Mouse (Mus musculus) brown adipose tissue, adult 24 weeks (tissue): ENCODE data around the gene Nacc1. TPM values are rescaled to one million over a fixed set of nuclear protein-coding genes. Genes with fewer than 3 reads are reported as not detected.

Experiments used
- H3K27ac ChIP-seq: fragments of 200-500 bp; replicated peaks from 2 replicates; pipeline ENCODE4 v1.5.1; 2012; ENCODE audit warnings: low read depth, mild to moderate bottlenecking, low read length
- H3K4me1 ChIP-seq: fragments of 200-500 bp; 2 replicates; pipeline ENCODE4 v1.6.1; 2012; ENCODE audit warnings: low read length, mixed read lengths; ENCODE audit not compliant: control insufficient read depth, insufficient read depth, insufficient read length
- H3K4me3 ChIP-seq: fragments of 200-500 bp; 2 replicates; pipeline ENCODE4 v1.5.1; 2012; ENCODE audit warnings: low read depth, mild to moderate bottlenecking, low read length, moderate library complexity; ENCODE audit not compliant: insufficient read depth
- polyA plus RNA-seq: library from polyadenylated mRNA; stranded (reverse); fragments of >200 nt; gene quantifications from 2 replicates; pipeline ENCODE4 v1.2.4, GENCODE M21; 2012; ENCODE audit not compliant: missing spikeins, insufficient read depth, insufficient read length

The Nacc1 gene
- polyA plus RNA-seq, 1 experiment = 22.9 TPM

- H3K27ac ChIP-seq = peak within 1 kb of the TSS; percentile 56
- H3K4me3 ChIP-seq = no peak within 1 kb of the TSS
- peaks cover 36% of the 10 kb centered on the region for H3K4me1 ChIP-seq
These were observed 35.3 kb upstream of the Nacc1 start, which contains the start of gene G430095P16Rik for GRCm38 (mm10) chr8:84722850-84723570. G430095P16Rik (plus strand) TSS chr8:84723007.

DNA sequence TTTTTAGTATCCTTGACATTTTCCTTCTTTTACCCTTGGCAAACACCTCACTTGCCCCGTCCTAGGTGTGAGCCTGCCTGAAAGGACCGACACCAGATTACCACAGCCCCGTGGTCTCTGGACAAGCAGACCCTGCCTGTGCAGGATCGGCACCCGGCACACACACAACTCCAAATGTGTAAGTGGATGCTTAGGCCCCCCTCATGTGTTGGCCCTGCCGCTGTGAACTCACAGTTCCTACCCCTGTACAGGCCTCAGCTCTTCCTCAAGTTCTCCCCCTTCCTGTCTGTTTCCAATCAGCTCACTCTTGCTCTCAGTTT is 34.8 kb upstream of the Nacc1 start:
- Histone ChIP-seq H3K4me3 (no peak overlapping the region), H3K27ac (peak overlapping the region; percentile 55), H3K4me1 (peaks cover 36% of the 10 kb centered on the region)

DNA sequence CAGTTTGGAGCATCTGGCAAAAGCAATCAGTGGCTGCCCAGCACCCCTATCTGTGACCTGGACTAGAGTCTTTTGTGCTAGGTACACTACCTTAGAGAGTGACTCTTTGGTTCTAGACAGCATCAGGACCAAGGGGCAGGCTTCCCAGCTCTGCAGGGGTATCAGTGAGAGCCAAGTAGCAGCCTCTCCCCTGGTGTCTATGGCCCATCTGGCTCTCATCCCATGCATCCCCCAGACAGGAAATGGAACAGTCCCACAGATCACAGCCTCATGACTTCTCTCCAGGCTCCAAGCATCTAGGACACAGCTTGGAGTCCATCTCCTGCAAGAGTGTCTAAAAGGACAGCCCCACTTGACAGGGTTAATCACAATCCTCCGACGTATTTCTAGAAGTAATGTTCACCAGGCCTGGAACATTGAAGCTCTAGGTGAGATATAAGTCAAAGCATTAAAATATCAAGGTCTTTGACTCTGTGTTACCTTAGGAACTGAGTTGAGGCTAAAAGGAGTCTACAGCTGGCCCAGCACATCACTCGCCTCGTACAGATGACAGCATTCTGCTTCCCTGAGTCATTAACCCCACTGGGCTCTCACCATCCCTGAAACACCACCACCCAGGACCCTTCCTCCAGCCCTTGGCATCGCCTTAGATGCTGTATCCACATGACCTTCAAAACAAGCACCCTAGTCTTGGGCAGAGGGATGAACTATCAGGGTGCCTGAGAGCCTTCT is 31.5 kb upstream of the Nacc1 start:
- Histone ChIP-seq H3K27ac (no peak overlapping the region), H3K4me1 (peaks cover 19% of the 10 kb centered on the region), H3K4me3 (no peak overlapping the region)

DNA sequence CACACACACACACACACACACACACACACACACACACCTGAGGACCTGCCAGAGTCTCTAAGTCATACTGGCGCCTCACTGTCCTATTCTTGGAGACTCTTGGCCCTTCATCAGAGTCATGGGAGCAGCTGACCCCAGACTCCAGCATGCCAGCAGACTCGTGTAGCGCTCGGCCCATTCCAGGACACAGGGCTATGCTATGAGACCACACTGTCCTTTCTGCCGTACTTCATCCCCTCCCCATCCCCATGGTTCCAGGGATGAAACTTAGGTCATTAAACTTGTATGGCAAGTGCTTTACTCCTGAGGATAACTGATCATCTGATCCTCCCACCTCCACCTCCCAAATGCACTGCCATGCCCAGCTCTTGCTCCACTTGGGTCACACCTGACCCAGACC is 30.8 kb upstream of the Nacc1 start:
- no peak overlapping the region for H3K4me3 ChIP-seq
- H3K4me1 ChIP-seq = peaks cover 13% of the 10 kb centered on the region
- no peak overlapping the region for H3K27ac ChIP-seq

- Histone ChIP-seq H3K4me1 (peaks cover 7% of the 10 kb centered on the region; the same call in 1 of the 2 replicates), H3K4me3 (no peak overlapping the region), H3K27ac (no peak overlapping the region)
These were observed 29.1 kb upstream of the Nacc1 start for GRCm38 (mm10) chr8:84716790-84717189.

DNA sequence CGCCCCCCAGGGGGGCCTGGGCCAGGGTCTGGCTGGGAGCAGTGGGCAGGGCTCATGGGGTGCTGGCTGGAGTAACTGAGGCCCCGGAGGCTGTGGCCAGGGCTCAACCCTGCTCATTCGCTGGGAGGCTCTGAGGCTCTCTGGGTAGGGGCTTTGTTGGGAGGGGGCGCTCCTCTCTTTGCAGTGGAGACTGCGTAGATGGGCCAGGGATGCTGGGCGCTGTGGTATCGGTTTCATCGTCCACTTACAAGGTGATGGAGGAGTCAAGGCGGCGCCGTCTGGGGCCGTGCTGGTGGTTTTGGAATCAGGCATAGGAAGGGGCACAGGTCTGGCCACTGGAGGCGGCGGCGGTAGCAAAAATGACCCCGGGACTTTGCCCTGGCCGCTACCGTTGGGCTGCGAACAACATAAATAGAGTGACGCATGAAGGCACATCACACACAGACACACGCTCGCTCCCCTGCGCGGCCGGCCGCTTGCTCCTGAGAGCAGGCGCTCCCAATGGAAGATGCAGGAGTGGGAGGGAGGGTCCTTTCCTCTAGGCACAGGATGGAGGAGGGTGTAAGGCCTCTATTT is 28.3 kb upstream of the Nacc1 start:
- no peak overlapping the region for H3K4me3 ChIP-seq
- peaks cover 7% of the 10 kb centered on the region; the same call in 1 of the 2 replicates for H3K4me1 ChIP-seq
- H3K27ac ChIP-seq = no peak overlapping the region

DNA sequence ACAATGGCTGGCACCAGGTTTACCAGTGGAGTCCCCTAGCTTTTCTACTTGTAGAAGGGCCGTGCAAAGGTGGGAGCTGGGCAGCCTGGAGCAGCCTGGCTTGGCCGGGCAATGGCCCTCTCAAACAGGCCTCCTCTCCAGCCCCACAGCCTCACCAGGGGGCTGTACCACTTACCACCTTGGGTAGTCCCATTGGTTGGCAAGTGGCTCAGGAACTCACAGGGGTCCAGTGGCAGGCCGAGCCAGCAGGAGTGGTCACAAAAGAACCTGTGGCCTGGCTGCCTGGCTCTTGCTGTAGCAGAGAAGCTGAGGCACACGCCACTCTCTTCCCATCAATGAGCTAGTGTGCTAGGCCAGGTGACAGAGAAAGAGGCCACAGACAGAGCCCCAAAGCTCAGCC is 26.5 kb upstream of the Nacc1 start:
- Histone ChIP-seq H3K4me3 (no peak overlapping the region), H3K4me1 (peaks cover 7% of the 10 kb centered on the region; the same call in 1 of the 2 replicates), H3K27ac (no peak overlapping the region)

DNA sequence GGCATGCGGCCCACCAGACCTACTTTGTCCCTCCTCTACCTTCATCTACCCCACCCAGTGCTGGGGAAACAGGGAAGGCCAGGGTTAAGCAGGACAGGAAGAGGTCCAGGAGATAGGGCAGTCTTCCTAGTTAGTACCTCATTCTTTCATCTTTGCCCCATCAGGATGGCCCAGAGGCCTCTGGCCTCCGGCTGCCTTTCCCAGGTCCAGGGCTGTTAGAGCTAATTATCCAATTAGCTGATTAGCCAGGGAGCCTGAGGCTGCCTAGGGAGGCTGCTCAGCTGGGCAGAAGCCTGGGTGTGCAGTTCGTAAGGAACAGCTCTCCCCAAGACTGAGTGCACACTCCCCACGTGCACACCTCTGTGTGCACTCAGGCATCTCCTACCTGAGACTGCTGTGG is 25.7 kb upstream of the Nacc1 start:
- H3K4me3 ChIP-seq = no peak overlapping the region
- peaks cover 7% of the 10 kb centered on the region; the same call in 1 of the 2 replicates for H3K4me1 ChIP-seq

GRCm38 (mm10) chr8:84712759-84713120 is 25.1 kb upstream of the Nacc1 start:
- Histone ChIP-seq H3K4me1 (peaks cover 7% of the 10 kb centered on the region; the same call in 1 of the 2 replicates), H3K27ac (peak overlapping the region; percentile 21; the same call in 1 of the 2 replicates), H3K4me3 (no peak overlapping the region)

More for the DNA sequence above, 25.7 kb upstream of the Nacc1 start:
- H3K27ac ChIP-seq = peak overlapping the region; percentile 21; the same call in 1 of the 2 replicates

- Histone ChIP-seq H3K4me3 (no peak overlapping the region), H3K4me1 (peaks cover 7% of the 10 kb centered on the region), H3K27ac (peak overlapping the region; percentile 67)
These were observed 24.5 kb upstream of the Nacc1 start for GRCm38 (mm10) chr8:84711933-84712758.

- peak overlapping the region; percentile 67; the same call in 1 of the 2 replicates for H3K27ac ChIP-seq
- H3K4me1 ChIP-seq = peaks cover 11% of the 10 kb centered on the region
- no peak overlapping the region for H3K4me3 ChIP-seq
These were observed 23.6 kb upstream of the Nacc1 start for GRCm38 (mm10) chr8:84711312-84711711.

GRCm38 (mm10) chr8:84709931-84710330 is 22.3 kb upstream of the Nacc1 start:
- peaks cover 14% of the 10 kb centered on the region for H3K4me1 ChIP-seq
- peak overlapping the region; percentile 36; the same call in 1 of the 2 replicates for H3K27ac ChIP-seq
- no peak overlapping the region for H3K4me3 ChIP-seq

DNA sequence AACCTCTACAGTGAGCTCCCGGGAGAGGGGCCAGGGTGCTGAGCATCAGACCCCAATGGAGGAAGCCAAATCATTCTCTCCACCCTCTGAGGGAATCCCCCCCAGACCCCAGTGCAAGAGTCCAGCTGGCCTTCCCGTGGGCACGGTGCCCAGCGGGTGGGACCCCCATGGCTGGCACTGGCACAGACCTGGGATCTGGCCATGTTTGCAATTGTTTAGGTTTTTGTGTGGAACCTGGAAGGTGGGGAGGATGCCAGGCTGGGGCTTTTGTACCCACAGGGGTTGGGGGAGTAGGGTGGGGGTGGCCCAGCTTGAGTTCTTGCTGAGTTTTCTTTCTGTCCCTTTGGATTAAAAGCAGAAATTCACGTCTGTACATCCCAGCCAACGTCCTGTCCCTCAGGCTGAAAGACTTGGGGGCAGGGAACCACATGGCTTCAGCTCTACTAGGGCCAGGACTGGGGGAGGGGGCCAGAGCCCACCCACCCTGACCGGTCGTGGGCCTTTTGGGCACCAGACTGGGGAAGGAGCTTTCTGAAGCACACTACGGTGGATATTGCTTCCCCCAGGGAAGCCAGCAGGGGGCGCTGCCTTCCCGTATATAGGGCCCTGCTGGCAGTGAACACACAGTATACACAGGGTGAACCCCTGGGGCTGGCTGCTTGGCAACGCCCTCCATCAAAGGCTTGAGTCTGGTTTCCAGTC is 21.3 kb upstream of the Nacc1 start:
- Histone ChIP-seq H3K27ac (no peak overlapping the region), H3K4me1 (peaks cover 17% of the 10 kb centered on the region), H3K4me3 (no peak overlapping the region)

- Histone ChIP-seq H3K27ac (peak overlapping the region; percentile 70), H3K4me3 (peak overlapping the region; percentile 46; the same call in 1 of the 2 replicates), H3K4me1 (peaks cover 21% of the 10 kb centered on the region)
These were observed 20.4 kb upstream of the Nacc1 start for GRCm38 (mm10) chr8:84708071-84708541.
